ENCODE assay signal across 24 mouse cellular contexts in genomic region chr2:74977828-74978227, GRCm38 (mm10).
A peak's percentile ranks its signal among the peaks of the same experiment; 100 is the strongest.
DNase-seq lines count a peak whose midpoint lies in the region; ATAC-seq lines count a peak whose summit lies in the region.
"Had no signal": no experiment of that assay in that cellular context is flagged by ENCODE, and none has a peak within 500 bp of the region (broad histone marks: within the 10 kb centered on the region; RNA-seq: fewer than 3 reads in every experiment).

No protein-coding gene starts in this region.

- no peak overlapping the region for H3K4me2 ChIP-seq in midbrain, embryonic 11.5 days
- H3K4me2 ChIP-seq in midbrain, embryonic 16.5 days (ENCODE audit: low read length), result no peak overlapping the region
- H3K4me2 ChIP-seq: embryonic facial prominence, embryonic 13.5 days; embryonic facial prominence, embryonic 15.5 days; forebrain, embryonic 12.5 days had no signal

- no peaks in the 10 kb centered on the region for H3K27me3 ChIP-seq in midbrain, embryonic 11.5 days (ENCODE audit: control insufficient read depth, insufficient read depth, low read length)
- no peaks in the 10 kb centered on the region for H3K27me3 ChIP-seq in midbrain, embryonic 16.5 days (ENCODE audit: control insufficient read depth, insufficient read depth, low read depth, low read length)
- H3K27me3 ChIP-seq: embryonic facial prominence, embryonic 15.5 days; forebrain, embryonic 12.5 days; Patski had no signal

- no peak overlapping the region for H3K9ac ChIP-seq in midbrain, embryonic 11.5 days (ENCODE audit: low read length)
- no peak overlapping the region for H3K9ac ChIP-seq in midbrain, embryonic 16.5 days (ENCODE audit: low read depth, low read length)
- H3K9ac ChIP-seq: embryonic facial prominence, embryonic 13.5 days; embryonic facial prominence, embryonic 15.5 days; forebrain, embryonic 12.5 days had no signal

- DNase-seq in midbrain, embryonic 11.5 days (ENCODE audit: low spot score, missing footprints), result peak; percentile 79
- peak; percentile 43 for DNase-seq in R1 (ENCODE audit: low read depth, low spot score)
- no peak for DNase-seq in adrenal gland, adult 8-10 months
- DNase-seq in frontal cortex, postnatal 14 days (ENCODE audit: low spot score in 2 of 2), result no peak
- DNase-seq: adrenal gland, postnatal 10 days; adrenal gland, postnatal 25 days; cerebellum, adult 11 months; cerebellum, adult 18-20 months; cerebellum, adult 8-10 months; cerebellum, adult 9-11 months; cerebellum, postnatal 14 days; cerebellum, postnatal 36 days; embryo, embryonic 11 days had no signal

- no peak for ATAC-seq in midbrain, embryonic 11.5 days (ENCODE audit: low FRiP score)
- ATAC-seq in midbrain, embryonic 16.5 days, result no peak
- ATAC-seq: activated CD4-positive, CD25-positive, alpha-beta regulatory T cell, adult 4 months; forebrain, embryonic 14.5 days; forebrain, embryonic 16.5 days; Patski had no signal

- no peak overlapping the region for H3K27ac ChIP-seq in midbrain, embryonic 11.5 days (ENCODE audit: low read depth, low read length)
- no peak overlapping the region for H3K27ac ChIP-seq in midbrain, embryonic 16.5 days (ENCODE audit: low read length)
- H3K27ac ChIP-seq: embryonic facial prominence, embryonic 13.5 days; embryonic facial prominence, embryonic 15.5 days; forebrain, embryonic 10.5 days; forebrain, embryonic 12.5 days had no signal

- WGBS in midbrain, embryonic 11.5 days, result 84% methylated on average over 1 of the region's 1 CpGs
- WGBS in midbrain, embryonic 16.5 days, result 94% methylated on average over 1 of the region's 1 CpGs

- no peaks in the 10 kb centered on the region for H3K36me3 ChIP-seq in midbrain, embryonic 11.5 days (ENCODE audit: control insufficient read depth, insufficient read depth, low read length)
- no peaks in the 10 kb centered on the region for H3K36me3 ChIP-seq in midbrain, embryonic 16.5 days (ENCODE audit: control insufficient read depth, insufficient read depth, low read length)
- H3K36me3 ChIP-seq: embryonic facial prominence, embryonic 13.5 days; embryonic facial prominence, embryonic 15.5 days; forebrain, embryonic 10.5 days; forebrain, embryonic 12.5 days; G1E had no signal

- H3K9me3 ChIP-seq in midbrain, embryonic 11.5 days (ENCODE audit: control insufficient read depth, low read length), result no peaks in the 10 kb centered on the region
- H3K9me3 ChIP-seq in midbrain, embryonic 16.5 days (replicated peaks; ENCODE audit: control insufficient read depth, low read length, poor library complexity, severe bottlenecking), result no peaks in the 10 kb centered on the region
- H3K9me3 ChIP-seq: embryonic facial prominence, embryonic 13.5 days; embryonic facial prominence, embryonic 15.5 days; forebrain, embryonic 10.5 days; forebrain, embryonic 12.5 days; G1E had no signal

- no peak overlapping the region for H3K4me3 ChIP-seq in midbrain, embryonic 11.5 days (ENCODE audit: low read depth, low read length)
- no peak overlapping the region for H3K4me3 ChIP-seq in midbrain, embryonic 16.5 days (ENCODE audit: low read depth, low read length)
- H3K4me3 ChIP-seq: embryonic facial prominence, embryonic 13.5 days; embryonic facial prominence, embryonic 15.5 days; erythroblast, embryonic 14.5 days; forebrain, embryonic 10.5 days; forebrain, embryonic 12.5 days had no signal

- H3K4me1 ChIP-seq in midbrain, embryonic 11.5 days (ENCODE audit: control insufficient read depth, insufficient read depth, low read length), result no peaks in the 10 kb centered on the region
- no peaks in the 10 kb centered on the region for H3K4me1 ChIP-seq in midbrain, embryonic 16.5 days (ENCODE audit: control insufficient read depth, insufficient read depth, low read length)
- H3K4me1 ChIP-seq: embryonic facial prominence, embryonic 15.5 days; forebrain, embryonic 10.5 days; forebrain, embryonic 12.5 days had no signal

Comparison
In these comparisons a context has a peak if more than half of its experiments do, and no peak if none do; other contexts are left out.
1. DNase-seq: peak in midbrain, embryonic 11.5 days (single experiment) and R1 (single experiment); none in adrenal gland, adult 8-10 months (single experiment) and frontal cortex, postnatal 14 days (0 of 2).